Mouse (Mus musculus) intestine, embryonic 15.5 days (tissue): Measurements from ENCODE around the gene Med10. TPM values are rescaled to one million over a fixed set of nuclear protein-coding genes. Genes with fewer than 3 reads are reported as not detected.

ENCODE experiments used
- ATAC-seq: fragments of 200-750 bp; cut with Nextera tagmentation; 2 replicates; pipeline ENCODE4 v1.8.0; 2017; ENCODE audit warnings: moderate TSS enrichment, moderate library complexity
- H3K27ac ChIP-seq: fragments of 300-500 bp; sonication (generic); 2 replicates; pipeline ENCODE4 v1.5.1; 2015; ENCODE audit warnings: mild to moderate bottlenecking, inconsistent platforms
- H3K27me3 ChIP-seq: fragments of 300-500 bp; sonication (generic); replicated peaks from 2 replicates; pipeline ENCODE4 v1.6.1; 2015; ENCODE audit warnings: inconsistent platforms
- H3K36me3 ChIP-seq: fragments of 300-500 bp; sonication (generic); 2 replicates; pipeline ENCODE4 v1.6.1; 2015; ENCODE audit warnings: inconsistent platforms
- H3K4me1 ChIP-seq: fragments of 300-500 bp; sonication (generic); replicated peaks from 2 replicates; pipeline ENCODE4 v1.6.1; 2015; ENCODE audit warnings: inconsistent platforms
- H3K4me2 ChIP-seq: fragments of 300-500 bp; sonication (generic); replicated peaks from 2 replicates; pipeline ENCODE4 v1.6.1; 2015; ENCODE audit warnings: mild to moderate bottlenecking, inconsistent platforms
- H3K4me3 ChIP-seq: fragments of 300-500 bp; sonication (generic); replicated peaks from 2 replicates; pipeline ENCODE4 v1.5.1; 2015; ENCODE audit warnings: inconsistent platforms
- H3K9ac ChIP-seq: fragments of 300-500 bp; sonication (generic); 2 replicates; pipeline ENCODE4 v1.6.1; 2015; ENCODE audit warnings: inconsistent platforms
- H3K9me3 ChIP-seq: fragments of 300-500 bp; sonication (generic); 2 replicates; pipeline ENCODE4 v1.6.1; 2016; ENCODE audit warnings: inconsistent platforms
- WGBS: fragments of 180-500 bp; shearing (Covaris S2); methylation state at CpG from one replicate; pipeline ENCODE4 v1.1.7; 2015; 5-methylcytosine and 5-hydroxymethylcytosine counted together
- polyA plus RNA-seq: library from polyadenylated mRNA; unstranded; fragments of >200 nt; fragmentation: Nextera tagmentation; extraction: Ambion mirVana; gene quantifications from 2 replicates; pipeline ENCODE4 v1.2.1, GENCODE M21; 2015

Med10 gene
- polyA plus RNA-seq, 1 experiment from 2014 or later = 125 TPM

DNA sequence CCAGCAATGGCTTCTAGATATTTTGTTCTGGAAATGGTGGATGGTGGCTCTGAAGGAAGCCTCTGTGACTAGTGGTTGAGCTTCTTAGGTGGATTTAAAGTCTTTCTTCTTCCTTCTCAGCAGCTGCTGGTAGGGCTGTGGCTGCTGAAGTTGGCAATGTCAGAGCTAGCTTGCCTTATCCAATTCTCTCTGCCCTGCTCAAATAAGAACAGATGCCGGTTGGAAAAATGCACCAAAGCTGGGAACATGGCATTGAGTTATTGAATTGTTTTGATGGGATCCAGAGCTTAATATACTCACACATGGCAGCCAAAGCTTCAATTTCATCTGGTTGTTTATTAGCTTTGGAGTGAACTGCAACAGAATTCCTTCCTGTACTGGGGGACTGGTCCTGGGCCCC lies 47.4 kb downstream of the Med10 start:
- Histone ChIP-seq H3K9me3 (no peaks in the 10 kb centered on the region), H3K27ac (no peak overlapping the region), H3K36me3 (no peaks in the 10 kb centered on the region), H3K9ac (no peak overlapping the region), H3K4me3 (no peak overlapping the region), H3K27me3 (no peaks in the 10 kb centered on the region), H3K4me1 (no peaks in the 10 kb centered on the region), H3K4me2 (no peak overlapping the region)
- ATAC-seq = no peak
- WGBS = 86% methylated on average over 1 of the region's 1 CpGs

DNA sequence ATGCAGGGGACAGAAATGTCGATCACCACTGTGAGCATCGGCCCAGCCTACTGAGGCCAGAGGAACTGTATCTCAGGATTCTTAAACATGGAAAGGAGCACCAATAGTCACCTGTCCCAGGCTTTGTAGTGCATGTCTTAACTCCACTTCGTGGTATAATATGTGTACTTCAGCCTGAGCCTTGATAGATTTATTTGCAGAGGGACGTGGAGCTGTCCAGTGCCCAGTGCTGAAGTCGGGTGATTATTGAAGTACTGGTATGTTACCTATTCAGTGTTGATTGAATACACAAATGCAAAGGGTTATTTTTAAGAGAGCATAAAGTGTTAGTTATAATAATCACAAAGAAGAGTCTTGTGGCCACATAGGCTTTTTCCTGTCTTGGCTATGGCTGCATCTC lies 50.1 kb downstream of the Med10 start:
- H3K27ac ChIP-seq = no peak overlapping the region
- H3K4me2 ChIP-seq = no peak overlapping the region
- H3K36me3 ChIP-seq = no peaks in the 10 kb centered on the region
- no peaks in the 10 kb centered on the region for H3K27me3 ChIP-seq
- H3K4me3 ChIP-seq = no peak overlapping the region
- ATAC-seq = no peak
- H3K9me3 ChIP-seq = no peaks in the 10 kb centered on the region
- no peak overlapping the region for H3K9ac ChIP-seq
- no peaks in the 10 kb centered on the region for H3K4me1 ChIP-seq
- 55% methylated on average over 5 of the region's 5 CpGs for WGBS

DNA sequence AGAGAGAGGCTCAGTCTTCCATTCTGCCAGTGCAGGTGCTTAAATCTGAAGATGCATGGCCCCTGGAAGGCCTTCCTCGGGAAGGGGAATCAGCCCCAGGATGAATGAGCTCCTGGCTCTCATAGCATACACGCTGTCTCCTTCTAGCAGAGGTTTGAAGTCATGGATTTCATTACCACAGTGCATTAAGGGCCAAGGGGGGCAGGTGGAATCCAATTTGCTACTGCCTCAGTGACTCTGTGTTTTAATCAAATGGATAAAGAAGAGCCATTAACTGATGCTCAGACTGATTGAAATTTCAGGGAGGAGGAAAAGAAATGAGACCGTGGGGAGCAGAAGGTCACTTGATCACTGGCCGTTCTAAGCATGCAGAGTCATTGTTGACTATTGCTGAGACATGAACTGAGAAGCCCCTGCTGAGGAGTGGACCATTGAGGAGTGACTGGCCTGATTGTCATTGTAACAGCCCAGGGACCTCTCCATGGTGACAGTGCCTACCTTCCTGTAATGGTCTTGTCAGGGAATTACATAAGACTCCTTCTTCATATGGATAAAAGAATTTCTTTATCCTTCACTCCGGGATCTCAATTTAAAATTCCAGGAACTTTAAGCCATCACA lies 51.3 kb downstream of the Med10 start:
- H3K4me1 ChIP-seq = no peaks in the 10 kb centered on the region
- 74% methylated on average over 5 of the region's 5 CpGs for WGBS
- H3K9ac ChIP-seq = no peak overlapping the region
- no peaks in the 10 kb centered on the region for H3K27me3 ChIP-seq
- no peak overlapping the region for H3K4me3 ChIP-seq
- H3K36me3 ChIP-seq = no peaks in the 10 kb centered on the region
- ATAC-seq = no peak
- no peak overlapping the region for H3K4me2 ChIP-seq
- H3K9me3 ChIP-seq = no peaks in the 10 kb centered on the region
- no peak overlapping the region for H3K27ac ChIP-seq

DNA sequence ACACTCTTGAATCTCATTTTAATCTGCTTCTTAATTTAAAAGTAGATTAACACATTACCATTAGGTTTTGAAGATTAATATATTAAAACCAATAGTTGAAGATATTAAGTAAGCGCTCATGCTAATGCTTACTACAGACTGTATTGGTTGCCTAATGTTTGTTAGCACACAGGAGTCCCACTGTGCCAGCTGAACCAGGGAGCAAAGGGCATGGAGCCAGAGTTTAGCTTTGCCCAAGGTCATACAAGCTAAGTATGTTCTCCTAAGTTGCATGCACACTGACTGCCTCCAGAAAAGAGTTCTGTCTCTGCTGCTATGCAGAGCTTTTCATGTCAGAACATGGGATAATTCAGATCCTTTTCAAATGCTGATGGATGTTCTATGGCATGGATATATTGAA lies 53.7 kb downstream of the Med10 start:
- no peak overlapping the region for H3K4me2 ChIP-seq
- H3K4me3 ChIP-seq = no peak overlapping the region
- 89% methylated on average over 1 of the region's 1 CpGs for WGBS
- ATAC-seq = no peak
- H3K9ac ChIP-seq = no peak overlapping the region
- H3K4me1 ChIP-seq = no peaks in the 10 kb centered on the region
- no peaks in the 10 kb centered on the region for H3K9me3 ChIP-seq
- no peaks in the 10 kb centered on the region for H3K36me3 ChIP-seq
- no peak overlapping the region for H3K27ac ChIP-seq
- H3K27me3 ChIP-seq = no peaks in the 10 kb centered on the region

DNA sequence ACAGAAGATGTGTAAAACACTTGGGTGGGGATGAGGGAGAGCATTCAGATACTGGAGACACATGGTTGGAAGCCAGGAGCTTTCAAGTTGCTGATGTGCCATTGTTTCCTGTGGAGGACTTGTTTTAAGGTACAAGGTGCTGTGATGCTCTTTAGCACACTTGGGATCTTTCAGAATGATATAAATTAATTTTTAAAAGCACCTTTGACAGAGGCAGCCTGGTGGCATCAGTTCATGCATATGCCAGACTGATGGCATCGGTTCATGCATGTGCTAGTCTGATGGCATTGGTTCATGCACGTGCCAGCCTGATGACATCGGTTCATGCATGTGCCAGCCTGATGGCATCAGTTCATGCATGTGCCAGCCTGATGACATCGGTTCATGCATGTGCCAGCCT lies 60.1 kb downstream of the Med10 start:
- Histone ChIP-seq H3K4me2 (no peak overlapping the region), H3K27ac (no peak overlapping the region), H3K36me3 (no peaks in the 10 kb centered on the region), H3K9me3 (no peaks in the 10 kb centered on the region), H3K4me3 (no peak overlapping the region), H3K27me3 (no peaks in the 10 kb centered on the region), H3K4me1 (no peaks in the 10 kb centered on the region), H3K9ac (no peak overlapping the region)
- no peak for ATAC-seq
- WGBS = 97% methylated on average over 4 of the region's 4 CpGs

DNA sequence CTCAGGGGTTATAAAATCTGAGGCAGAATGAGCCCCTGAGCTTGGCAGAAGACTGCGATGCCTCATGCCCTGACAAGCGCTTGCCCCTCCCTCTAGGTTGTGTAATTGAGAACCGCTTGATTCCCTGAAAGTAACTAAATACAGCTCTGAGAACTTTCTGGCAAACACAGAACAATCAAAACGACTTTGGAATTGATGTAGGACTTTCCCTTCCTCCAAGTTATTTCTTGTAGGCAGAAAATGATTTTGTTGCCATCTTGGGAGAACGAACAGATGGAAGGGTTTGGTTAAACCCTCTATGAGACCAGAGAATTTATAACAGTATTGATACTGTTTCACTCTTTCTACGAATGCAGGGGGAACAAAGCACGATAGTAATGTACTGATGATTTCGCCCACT lies 62.7 kb downstream of the Med10 start:
- Histone ChIP-seq H3K9me3 (no peaks in the 10 kb centered on the region), H3K4me2 (no peak overlapping the region), H3K27me3 (no peaks in the 10 kb centered on the region), H3K4me1 (no peaks in the 10 kb centered on the region), H3K9ac (no peak overlapping the region), H3K27ac (no peak overlapping the region), H3K4me3 (no peak overlapping the region), H3K36me3 (no peaks in the 10 kb centered on the region)
- 71% methylated on average over 8 of the region's 8 CpGs for WGBS
- no peak for ATAC-seq

Other genes starting within 250 kb of the Med10 start
- 19.9 and 20.5 TPM in 2 replicates for gene Srd5a1, start 191.0 kb upstream of the Med10 start, polyA plus RNA-seq
- 0.14 and 0.21 TPM in 2 replicates for gene Ube2ql1, start 62.5 kb upstream of the Med10 start, polyA plus RNA-seq